Mouse (Mus musculus) kidney, adult 2 months (tissue): Measurements from ENCODE around the gene Trappc4. TPM values are rescaled to one million over a fixed set of nuclear protein-coding genes. Genes with fewer than 3 reads are reported as not detected.
"Not testable (repeated sequence)": the region's sequence is repeated elsewhere in the genome, so short reads cannot be mapped to it uniquely, and the experiment has no call there.

Experiments
- DNase-seq: peaks from one replicate; pipeline ENCODE4 v3.0.0; 2021
- H3K27ac ChIP-seq: fragments of 200-500 bp; 2 replicates; pipeline ENCODE4 v1.5.1; 2012; ENCODE audit warnings: low read depth, low read length, control low read depth, inconsistent platforms; ENCODE audit not compliant: insufficient read depth
- H3K27me3 ChIP-seq: fragments of 200-500 bp; replicated peaks from 2 replicates; pipeline ENCODE4 v1.6.1; 2012; ENCODE audit warnings: mild to moderate bottlenecking, moderate library complexity, low read length, inconsistent platforms; ENCODE audit not compliant: control insufficient read depth, insufficient read depth
- H3K36me3 ChIP-seq: fragments of 200-500 bp; 2 replicates; pipeline ENCODE4 v1.6.1; 2012; ENCODE audit warnings: mild to moderate bottlenecking, moderate library complexity, low read length, inconsistent platforms; ENCODE audit not compliant: control insufficient read depth, insufficient read depth
- H3K4me1 ChIP-seq: fragments of 200-500 bp; 2 replicates; pipeline ENCODE4 v1.6.1; 2011; ENCODE audit warnings: low read length; ENCODE audit not compliant: control insufficient read depth, insufficient read depth
- H3K4me3 ChIP-seq: fragments of 200-500 bp; 2 replicates; pipeline ENCODE4 v1.5.1; 2011; ENCODE audit warnings: mild to moderate bottlenecking, low read depth, low read length, control low read depth; ENCODE audit not compliant: insufficient read depth
- CTCF ChIP-seq: fragments of 200-500 bp; conservative IDR thresholded peaks from 2 replicates; pipeline ENCODE4 v1.5.1; 2011; ENCODE audit warnings: low read depth, mild to moderate bottlenecking, control low read depth, low read length, moderate library complexity, mixed read lengths; ENCODE audit not compliant: insufficient read depth, insufficient read length
- POLR2A ChIP-seq: fragments of 200-500 bp; IDR thresholded peaks from one replicate; pipeline ENCODE4 v1.6.1; 2011; ENCODE audit warnings: low read depth, low read length, control low read depth
- WGBS: fragments of 180-500 bp; shearing (Covaris S2); methylation state at CpG from one replicate; pipeline ENCODE4 v1.1.7; 2018; 5-methylcytosine and 5-hydroxymethylcytosine counted together
- polyA plus RNA-seq: library from polyadenylated mRNA; depleted of rRNA; stranded (reverse); fragments of >200 nt; gene quantifications from 2 replicates; pipeline ENCODE4 v1.2.3, GENCODE M21; 2012

The Trappc4 gene
- polyA plus RNA-seq, 1 experiment: 55.9 TPM

GRCm38 (mm10) chr9:44435747-44436146, 28.3 kb upstream of the Trappc4 start:
- Histone ChIP-seq H3K4me1 (no peaks in the 10 kb centered on the region), H3K27ac (no peak overlapping the region), H3K4me3 (no peak overlapping the region), H3K36me3 (no peaks in the 10 kb centered on the region), H3K27me3 (no peaks in the 10 kb centered on the region)
- TF ChIP-seq POLR2A (no peak), CTCF (no peak)
- WGBS: 69% methylated on average over 6 of the region's 6 CpGs
- no peak for DNase-seq

DNA sequence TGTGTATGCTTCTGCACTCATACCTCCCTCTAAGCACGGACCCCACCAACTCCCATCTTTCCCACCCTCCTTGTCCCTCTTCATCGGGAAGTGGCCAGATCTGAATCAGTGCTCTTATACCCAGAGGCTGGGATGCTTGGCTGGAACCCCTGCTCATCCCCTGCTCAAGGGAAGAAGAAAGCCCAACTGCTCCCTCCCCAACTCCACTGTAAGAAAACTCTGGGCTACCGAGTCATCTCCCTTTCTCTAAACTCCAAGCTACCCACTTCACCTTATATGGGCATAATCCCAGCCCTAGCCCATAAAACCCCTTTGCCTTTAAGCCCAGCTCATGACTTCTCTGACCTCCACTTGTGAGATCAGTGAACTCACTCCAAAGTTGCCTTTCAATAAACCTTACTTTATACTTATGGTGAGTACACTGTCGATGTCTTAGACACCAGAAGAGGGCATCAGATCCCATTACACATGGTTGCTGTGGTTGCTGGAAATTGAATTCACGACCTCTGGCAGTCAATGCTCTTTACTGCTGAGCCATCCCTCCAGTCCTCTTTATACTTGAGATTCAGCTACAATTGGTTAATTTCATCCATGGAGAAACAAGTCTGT, 25.3 kb upstream of the Trappc4 start:
- TF ChIP-seq CTCF (no peak), POLR2A (no peak)
- no peak for DNase-seq
- Histone ChIP-seq H3K4me1 (no peaks in the 10 kb centered on the region), H3K27ac (no peak overlapping the region), H3K27me3 (no peaks in the 10 kb centered on the region), H3K36me3 (no peaks in the 10 kb centered on the region), H3K4me3 (no peak overlapping the region)
- 48% methylated on average over 5 of the region's 5 CpGs for WGBS

- Histone ChIP-seq H3K4me1 (no peaks in the 10 kb centered on the region), H3K27ac (no peak overlapping the region), H3K4me3 (no peak overlapping the region), H3K27me3 (no peaks in the 10 kb centered on the region), H3K36me3 (no peaks in the 10 kb centered on the region)
- 89% methylated on average over 4 of the region's 4 CpGs for WGBS
- no peak for TF ChIP-seq CTCF
- no peak for TF ChIP-seq POLR2A
- DNase-seq: no peak
These were observed 16.2 kb upstream of the Trappc4 start for GRCm38 (mm10) chr9:44423576-44423975.

DNA sequence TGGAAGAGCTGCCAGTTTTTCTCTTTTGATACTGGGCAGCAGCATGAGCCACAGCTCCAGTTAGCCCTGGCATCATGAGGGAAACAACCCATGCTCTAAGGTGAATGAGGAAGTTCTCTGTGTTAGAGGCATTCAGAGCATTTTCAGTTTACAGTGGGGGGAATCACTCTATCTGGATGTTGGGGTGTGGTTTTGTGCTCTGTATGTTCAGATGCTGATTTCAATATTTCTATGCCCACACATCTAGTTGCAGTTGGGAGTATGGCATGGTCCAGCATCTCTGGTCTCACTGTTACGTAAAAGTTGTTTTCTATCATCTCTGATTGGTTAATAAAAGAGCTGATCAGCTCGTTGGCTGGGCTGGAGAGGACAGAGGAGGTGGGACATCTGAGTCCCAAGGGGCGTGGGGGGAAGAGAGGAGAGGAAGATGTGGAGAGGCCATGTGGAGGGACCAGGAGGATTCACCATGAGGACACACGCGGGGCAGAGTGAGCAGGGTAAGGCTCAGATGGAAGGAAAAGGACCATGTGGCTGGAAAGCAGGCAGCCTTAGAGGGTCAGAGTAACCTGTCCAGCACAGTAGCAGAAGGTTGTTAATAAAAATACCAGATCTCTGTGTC, 13.0 kb upstream of the Trappc4 start:
- no peak overlapping the region for H3K27ac ChIP-seq
- no peak for DNase-seq
- no peaks in the 10 kb centered on the region for H3K36me3 ChIP-seq
- TF ChIP-seq POLR2A (no peak), CTCF (no peak)
- H3K27me3 ChIP-seq: no peaks in the 10 kb centered on the region
- no peak overlapping the region for H3K4me3 ChIP-seq
- H3K4me1 ChIP-seq: peaks cover 4% of the 10 kb centered on the region; the same call in 1 of the 2 replicates
- WGBS: 72% methylated on average over 5 of the region's 5 CpGs

- H3K27me3 ChIP-seq, DNase-seq, H3K36me3 ChIP-seq, H3K4me3 ChIP-seq, H3K4me1 ChIP-seq, H3K27ac ChIP-seq: not testable (repeated sequence)
- 86% methylated on average over 9 of the region's 9 CpGs for WGBS
These were observed 12.3 kb upstream of the Trappc4 start for GRCm38 (mm10) chr9:44419730-44420129.

- Histone ChIP-seq H3K4me3 (peak within 1 kb of the TSS; percentile 71), H3K36me3 (no peaks in the 10 kb centered on the region), H3K4me1 (peaks cover 4% of the 10 kb centered on the region; the same call in 1 of the 2 replicates), H3K27ac (peak within 1 kb of the TSS; percentile 43; the same call in 1 of the 2 replicates), H3K27me3 (no peaks in the 10 kb centered on the region)
- 70% methylated on average over 14 of the region's 14 CpGs for WGBS
- TF ChIP-seq POLR2A (no peak), CTCF (no peak)
- no peak for DNase-seq
These were observed 11.4 kb upstream of the Trappc4 start, which contains the start of gene Ccdc84 for GRCm38 (mm10) chr9:44418519-44419385. TSS of gene Ccdc84 (minus strand) at chr9:44418569.

GRCm38 (mm10) chr9:44417892-44418363, 10.5 kb upstream of the Trappc4 start:
- peaks cover 4% of the 10 kb centered on the region; the same call in 1 of the 2 replicates for H3K4me1 ChIP-seq
- peak overlapping the region; percentile 71 for H3K4me3 ChIP-seq
- peak; percentile 96 for DNase-seq
- H3K27me3 ChIP-seq: no peaks in the 10 kb centered on the region
- no peaks in the 10 kb centered on the region; the same call in 1 of the 2 replicates for H3K36me3 ChIP-seq
- peak overlapping the region; percentile 43; the same call in 1 of the 2 replicates for H3K27ac ChIP-seq
- TF ChIP-seq CTCF (peak; percentile 66), POLR2A (no peak)
- WGBS: under 1% methylated on average over 38 of the region's 38 CpGs
